Mouse (Mus musculus) adrenal gland, postnatal 14 days (tissue): ENCODE data around the gene Sec31b. TPM values are rescaled to one million over a fixed set of nuclear protein-coding genes. Genes with fewer than 3 reads are reported as not detected.

Experiments
- DNase-seq: peaks from one replicate; pipeline ENCODE4 v3.0.0; 2021; ENCODE audit warnings: mixed read lengths
- total RNA-seq: library from RNA; stranded (reverse); gene quantifications from 2 replicates; pipeline ENCODE4 v1.2.3, GENCODE M21; 2021

Gene Sec31b
- total RNA-seq, 1 experiment from 2014 or later = 3.4 TPM

DNA sequence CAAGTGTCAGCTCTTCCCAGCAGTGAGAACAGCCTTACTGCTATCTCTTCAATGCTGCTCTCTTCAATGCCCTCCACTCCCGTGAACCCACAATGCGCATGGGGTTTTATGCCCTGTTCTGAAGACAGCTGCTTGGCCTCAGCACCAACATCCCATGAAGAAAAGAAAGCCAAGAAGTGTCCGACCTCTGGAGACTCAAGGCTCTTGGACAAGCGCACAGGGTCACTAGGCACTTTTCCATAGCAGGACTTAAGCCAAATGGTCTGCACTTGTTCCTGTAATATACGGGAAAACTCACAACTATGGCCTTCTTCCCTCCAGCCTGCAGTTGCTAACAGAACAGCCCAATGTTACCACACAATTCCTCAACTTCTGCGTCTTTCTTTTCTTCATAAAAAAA, 70.4 kb downstream of the Sec31b start:
- no peak for DNase-seq

DNA sequence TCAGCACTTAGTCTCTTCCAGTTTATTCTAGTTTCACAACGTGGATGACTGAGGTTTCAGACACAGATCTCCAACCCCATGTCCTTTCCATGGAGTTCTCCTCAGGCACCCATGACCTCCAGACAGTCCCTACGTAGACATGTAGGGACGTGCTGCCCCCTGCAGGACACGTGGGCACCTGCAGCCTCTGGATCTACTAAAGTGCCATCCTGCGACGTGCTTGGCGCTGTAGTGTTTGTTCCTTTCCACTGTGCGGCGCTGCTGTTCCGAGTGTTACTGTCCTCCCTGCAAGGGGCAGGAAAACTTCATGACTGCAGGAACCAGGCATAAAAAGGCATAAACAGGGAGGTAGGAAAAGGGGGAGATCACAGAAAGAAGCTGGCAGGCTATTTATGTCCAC, 71.5 kb downstream of the Sec31b start:
- peak; percentile 94 for DNase-seq

Other genes with a start within 250 kb of the Sec31b start
- gene Scd4, start 212.8 kb downstream of the Sec31b start, total RNA-seq = 2.2 and 2.9 TPM in 2 replicates
- gene Scd1, start 138.0 kb downstream of the Sec31b start, total RNA-seq = 186 and 262 TPM in 2 replicates
- gene Wnt8b, start 52.4 kb downstream of the Sec31b start, total RNA-seq = 0.11 and 0.19 TPM in 2 replicates
- gene Gm20538, start 7.0 kb upstream of the Sec31b start, total RNA-seq = not detected in 2 replicates
- 943 and 1,009 TPM in 2 replicates for gene Ndufb8, start 9.6 kb upstream of the Sec31b start, total RNA-seq
- 27.4 and 31.2 TPM in 2 replicates for gene Hif1an, start 17.0 kb upstream of the Sec31b start, total RNA-seq
- not detected in 2 replicates for gene Pax2, start 210.2 kb upstream of the Sec31b start, total RNA-seq